In genomic region chr13:27802765-27803164, GRCm38 (mm10) we compare ENCODE assay signal across 25 mouse cellular contexts. TPM values are rescaled to one million over a fixed set of nuclear protein-coding genes. Genes with fewer than 3 reads are reported as not detected.
"Had no signal": no experiment of that assay in that cellular context is flagged by ENCODE, and none has a peak within 500 bp of the region (broad histone marks: within the 10 kb centered on the region; RNA-seq: fewer than 3 reads in every experiment).

No protein-coding gene starts in this region.

- H3K27ac ChIP-seq: neural tube, embryonic 13.5 days; neural tube, embryonic 15.5 days; stomach, embryonic 15.5 days; stomach, postnatal 0 days had no signal

- H3K36me3 ChIP-seq: neural tube, embryonic 13.5 days; neural tube, embryonic 15.5 days; stomach, embryonic 15.5 days had no signal

- H3K9ac ChIP-seq: neural tube, embryonic 13.5 days; neural tube, embryonic 15.5 days; stomach, embryonic 15.5 days had no signal

- H3K4me2 ChIP-seq: neural tube, embryonic 13.5 days; neural tube, embryonic 15.5 days; stomach, embryonic 15.5 days had no signal

- DNase-seq: retina, postnatal 1 day; right cerebral cortex, adult 18-20 months; right cerebral cortex, postnatal 14 days; right cerebral cortex, postnatal 25 days; right cerebral cortex, postnatal 4 days; spleen, adult 18-20 months; thymus, adult 18-20 months; thymus, adult 2 months; thymus, postnatal 14 days; thymus, postnatal 25 days; thymus, postnatal 36 days; thymus, postnatal 4 days had no signal

- H3K9me3 ChIP-seq: neural tube, embryonic 13.5 days; neural tube, embryonic 15.5 days; stomach, embryonic 15.5 days had no signal

- H3K27me3 ChIP-seq: neural tube, embryonic 13.5 days; neural tube, embryonic 15.5 days; stomach, embryonic 15.5 days had no signal

- H3K4me3 ChIP-seq: neural tube, embryonic 13.5 days; neural tube, embryonic 15.5 days; stomach, embryonic 15.5 days had no signal

- H3K4me1 ChIP-seq: neural tube, embryonic 13.5 days; neural tube, embryonic 15.5 days; stomach, embryonic 15.5 days had no signal

RNA-seq across cellular contexts. Expression of gene Prl2a1, which starts 1.3 kb away (rescaled TPM):
- total RNA-seq: neutrophil, adult 5-6 weeks had no signal
- polyA plus RNA-seq: neural tube, embryonic 13.5 days; neural tube, embryonic 14.5 days; neural tube, embryonic 15.5 days; small intestine, adult 2 months; spleen, adult 2 months; stomach, embryonic 14.5 days; stomach, embryonic 15.5 days; stomach, embryonic 16.5 days; stomach, postnatal 0 days; testis, adult 2 months; thymus, adult 2 months; urinary bladder, adult 2 months had no signal

RNA-seq across cellular contexts. Expression of gene Prl7c1, which starts 22.2 kb away (rescaled TPM):
- total RNA-seq: neutrophil, adult 5-6 weeks had no signal
- polyA plus RNA-seq: neural tube, embryonic 13.5 days; neural tube, embryonic 14.5 days; neural tube, embryonic 15.5 days; small intestine, adult 2 months; spleen, adult 2 months; stomach, embryonic 14.5 days; stomach, embryonic 15.5 days; stomach, embryonic 16.5 days; stomach, postnatal 0 days; testis, adult 2 months; thymus, adult 2 months; thymus, postnatal 0 days; urinary bladder, adult 2 months had no signal

RNA-seq across cellular contexts. Expression of gene Prl2c1, which starts 46.4 kb away (rescaled TPM):
- total RNA-seq: neutrophil, adult 5-6 weeks had no signal
- polyA plus RNA-seq: neural tube, embryonic 13.5 days; neural tube, embryonic 14.5 days; neural tube, embryonic 15.5 days; small intestine, adult 2 months; spleen, adult 2 months; stomach, embryonic 14.5 days; stomach, embryonic 15.5 days; stomach, embryonic 16.5 days; stomach, postnatal 0 days; testis, adult 2 months; thymus, adult 2 months; thymus, postnatal 0 days; urinary bladder, adult 2 months had no signal
